Mouse (Mus musculus) limb, embryonic 10.5 days (tissue): Measurements from ENCODE around the gene Chchd3. TPM values are rescaled to one million over a fixed set of nuclear protein-coding genes. Genes with fewer than 3 reads are reported as not detected.

Source experiments
- DNase-seq: peaks from one replicate; pipeline ENCODE4 v3.0.0-alpha.2; 2017; ENCODE audit warnings: low spot score
- H3K27ac ChIP-seq: fragments of 300-500 bp; sonication (generic); 2 replicates; pipeline ENCODE4 v1.5.1; 2016; ENCODE audit warnings: mild to moderate bottlenecking
- H3K27me3 ChIP-seq: fragments of 300-500 bp; sonication (generic); 2 replicates; pipeline ENCODE4 v1.6.1; 2016; ENCODE audit warnings: low read depth, mild to moderate bottlenecking; ENCODE audit not compliant: poor library complexity, severe bottlenecking
- H3K36me3 ChIP-seq: fragments of 300-500 bp; sonication (generic); 2 replicates; pipeline ENCODE4 v1.6.1; 2016; ENCODE audit warnings: mild to moderate bottlenecking, moderate library complexity
- H3K4me1 ChIP-seq: fragments of 300-500 bp; sonication (generic); 2 replicates; pipeline ENCODE4 v1.6.1; 2016
- H3K4me3 ChIP-seq: fragments of 300-500 bp; sonication (generic); 2 replicates; pipeline ENCODE4 v1.5.1; 2016; ENCODE audit warnings: mild to moderate bottlenecking, moderate library complexity
- H3K9me3 ChIP-seq: fragments of 300-500 bp; sonication (generic); replicated peaks from 2 replicates; pipeline ENCODE4 v1.6.1; 2016; ENCODE audit warnings: mild to moderate bottlenecking
- WGBS: fragments of 180-500 bp; shearing (Covaris S2); methylation state at CpG from one replicate; pipeline ENCODE4 v1.1.7; 2016; 5-methylcytosine and 5-hydroxymethylcytosine counted together
- polyA plus RNA-seq: library from polyadenylated mRNA; unstranded; fragments of >200 nt; fragmentation: Nextera tagmentation; extraction: Ambion mirVana; gene quantifications from 2 replicates; pipeline ENCODE4 v1.2.1, GENCODE M21; 2016

Chchd3 gene
- polyA plus RNA-seq, 1 experiment from 2014 or later = 107 TPM

DNA sequence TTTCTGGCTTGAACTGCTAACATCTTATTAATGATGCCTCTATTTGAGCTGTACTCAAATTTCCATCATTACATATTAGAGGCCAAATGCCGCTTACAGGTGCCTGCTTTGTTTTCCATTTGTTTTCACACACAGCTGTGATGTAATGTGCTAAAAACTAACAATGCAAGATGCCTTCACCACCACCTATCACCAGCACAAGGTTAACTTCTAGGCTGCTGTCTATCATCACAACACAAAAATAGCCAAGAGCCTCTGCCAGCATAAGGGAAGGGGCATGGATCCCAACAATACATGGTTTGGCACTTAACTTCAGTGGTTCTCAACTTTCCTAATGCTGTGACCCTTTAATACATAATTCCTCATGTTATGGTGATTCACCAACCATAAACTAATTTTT, 251.3 kb downstream of the Chchd3 start:
- H3K4me1 ChIP-seq = 0 out of 2 replicates have a peak, but pooled peaks cover 9% of the 10 kb centered on the region
- 93% methylated on average over 1 of the region's 1 CpGs for WGBS

DNA sequence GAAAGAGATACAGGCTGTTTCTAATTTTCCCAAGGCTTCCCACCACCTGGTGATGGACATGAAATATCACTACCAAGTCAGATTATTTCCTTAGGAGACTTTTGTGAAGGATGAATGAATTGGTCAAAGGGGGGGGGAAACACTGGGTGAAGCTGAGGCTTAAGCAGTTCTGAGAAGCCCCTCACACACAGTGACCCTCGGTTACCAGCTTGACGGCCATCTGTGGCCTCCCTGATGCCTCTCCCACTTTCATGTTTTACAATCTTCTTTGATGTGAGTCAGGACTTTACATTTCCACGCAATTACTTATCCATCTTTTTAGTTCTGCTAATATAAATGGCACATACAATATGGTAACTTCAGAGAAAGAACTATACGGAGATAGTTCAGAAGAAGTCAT, 252.3 kb downstream of the Chchd3 start:
- peaks cover 8% of the 10 kb centered on the region for H3K36me3 ChIP-seq
- DNase-seq = no peak
- H3K4me1 ChIP-seq = 0 out of 2 replicates have a peak, but pooled peaks cover 9% of the 10 kb centered on the region
- no peak overlapping the region for H3K27ac ChIP-seq
- WGBS = 36% methylated on average over 4 of the region's 4 CpGs
- H3K9me3 ChIP-seq = no peaks in the 10 kb centered on the region
- no peak overlapping the region for H3K4me3 ChIP-seq
- H3K27me3 ChIP-seq = no peaks in the 10 kb centered on the region

More for the DNA sequence above, 251.3 kb downstream of the Chchd3 start:
- H3K9me3 ChIP-seq = no peaks in the 10 kb centered on the region
- no peaks in the 10 kb centered on the region for H3K27me3 ChIP-seq
- H3K4me3 ChIP-seq = no peak overlapping the region
- no peak overlapping the region for H3K27ac ChIP-seq
- no peak for DNase-seq
- H3K36me3 ChIP-seq = peaks cover under 1% of the 10 kb centered on the region; the same call in 1 of the 2 replicates

DNA sequence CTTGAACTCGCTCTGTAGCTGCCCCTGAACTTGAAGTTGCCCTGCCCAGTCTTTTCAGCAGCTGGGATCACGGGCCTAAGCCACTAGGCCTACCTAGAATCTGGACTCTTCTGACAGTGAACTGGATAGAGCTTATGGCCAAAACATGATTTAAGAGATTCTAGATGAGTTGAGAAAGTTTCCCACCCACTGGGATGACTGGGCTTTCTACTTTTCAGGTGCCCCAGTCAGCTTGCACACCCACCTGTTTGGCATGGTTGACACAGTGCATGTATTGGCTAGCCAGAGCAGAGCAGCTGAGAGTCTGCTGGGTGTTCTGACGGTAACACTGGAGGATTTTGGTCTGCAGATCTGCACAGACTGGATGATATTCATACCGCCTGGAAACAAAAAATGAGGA, 256.4 kb downstream of the Chchd3 start:
- WGBS = 94% methylated on average over 4 of the region's 4 CpGs
- Histone ChIP-seq H3K27ac (no peak overlapping the region), H3K4me1 (0 out of 2 replicates have a peak, but pooled peaks cover 9% of the 10 kb centered on the region), H3K9me3 (no peaks in the 10 kb centered on the region), H3K27me3 (no peaks in the 10 kb centered on the region), H3K4me3 (no peak overlapping the region), H3K36me3 (peaks cover 23% of the 10 kb centered on the region)
- DNase-seq = no peak

DNA sequence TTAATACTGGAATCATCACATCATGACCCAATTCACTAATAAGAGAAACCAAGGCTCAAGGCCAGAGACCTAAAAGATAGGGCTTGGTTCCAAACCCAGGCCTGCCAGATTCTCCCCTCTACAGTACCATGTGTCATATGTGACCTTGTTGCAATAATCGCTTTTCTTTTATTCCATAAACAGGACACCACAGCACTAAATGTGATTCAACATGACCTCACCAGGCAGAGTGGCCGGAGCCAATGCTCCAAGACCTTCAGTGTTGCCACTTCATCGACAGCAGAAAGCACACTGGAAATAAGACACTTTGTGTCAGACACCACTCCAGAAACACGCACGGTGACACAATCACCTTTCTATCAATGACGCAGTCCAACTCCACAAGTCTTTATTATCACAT, 258.3 kb downstream of the Chchd3 start:
- WGBS = 97% methylated on average over 6 of the region's 6 CpGs
- peaks cover 23% of the 10 kb centered on the region for H3K36me3 ChIP-seq
- no peak overlapping the region for H3K4me3 ChIP-seq
- H3K4me1 ChIP-seq = peaks cover 5% of the 10 kb centered on the region
- no peak for DNase-seq
- H3K27ac ChIP-seq = no peak overlapping the region
- H3K9me3 ChIP-seq = no peaks in the 10 kb centered on the region
- H3K27me3 ChIP-seq = no peaks in the 10 kb centered on the region

DNA sequence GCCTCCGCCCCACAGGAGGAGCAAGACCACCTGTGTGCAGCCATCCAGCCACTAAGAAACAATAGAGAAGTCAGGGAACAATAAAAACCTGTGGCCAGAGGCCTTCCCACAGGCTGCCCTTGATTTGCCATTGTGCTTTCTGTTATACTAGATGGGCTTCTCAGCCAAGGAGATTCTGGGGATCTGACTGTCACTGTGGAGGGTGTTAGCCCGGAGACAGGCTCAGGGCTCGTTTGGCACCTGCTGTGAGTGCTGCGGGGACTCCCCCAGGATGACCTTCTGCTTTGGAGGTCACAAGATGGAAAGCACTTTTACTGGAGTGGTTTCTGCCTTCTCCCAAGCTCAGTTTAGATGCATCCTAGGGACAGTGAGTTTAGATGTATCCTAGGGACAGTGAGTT, 262.5 kb downstream of the Chchd3 start:
- DNase-seq = no peak
- WGBS = 33% methylated on average over 4 of the region's 4 CpGs
- H3K4me1 ChIP-seq = peaks cover 12% of the 10 kb centered on the region
- peaks cover 15% of the 10 kb centered on the region; the same call in 1 of the 2 replicates for H3K36me3 ChIP-seq
- no peak overlapping the region for H3K4me3 ChIP-seq
- no peak overlapping the region for H3K27ac ChIP-seq
- no peaks in the 10 kb centered on the region for H3K27me3 ChIP-seq
- no peaks in the 10 kb centered on the region for H3K9me3 ChIP-seq

DNA sequence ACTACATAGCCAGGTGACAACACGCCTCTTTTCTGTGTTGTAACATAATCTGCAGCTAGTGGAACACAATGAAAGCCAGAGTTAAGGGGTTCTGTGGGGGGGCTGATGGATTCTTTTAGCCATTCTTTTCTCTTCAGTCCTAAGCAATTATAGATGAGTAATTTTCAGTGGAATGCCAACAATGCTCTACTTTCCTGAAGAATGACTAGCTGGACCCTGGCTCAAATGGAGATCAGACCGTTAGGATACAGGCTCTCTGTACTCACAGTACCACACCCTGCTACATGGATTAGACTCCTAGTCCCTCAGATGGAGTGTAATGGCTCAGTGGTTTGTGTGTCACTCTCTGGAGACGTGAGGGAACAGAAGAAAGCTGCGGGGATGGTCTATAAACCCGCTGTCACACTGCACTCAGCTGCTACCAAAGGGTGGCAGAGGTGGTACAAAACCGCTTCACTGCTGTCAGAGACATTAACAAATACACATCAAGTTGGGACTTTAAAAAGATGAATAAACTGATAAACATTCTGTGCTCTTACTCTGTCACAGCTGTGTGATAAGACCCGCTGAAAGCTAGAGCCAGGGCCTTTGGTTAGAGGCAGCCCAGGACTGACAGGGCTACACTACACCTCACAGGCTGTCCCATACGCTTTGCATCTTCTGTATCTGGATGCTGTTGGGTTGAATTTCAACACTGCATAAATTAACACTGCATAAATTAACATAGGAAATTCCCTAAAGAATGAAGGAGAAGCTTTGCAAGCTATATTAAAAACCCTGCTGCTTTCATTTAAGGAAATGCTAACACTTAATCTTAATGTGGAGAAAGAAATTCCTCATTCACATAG, 264.2 kb downstream of the Chchd3 start:
- 56% methylated on average over 8 of the region's 8 CpGs for WGBS
- no peak overlapping the region for H3K4me3 ChIP-seq

DNA sequence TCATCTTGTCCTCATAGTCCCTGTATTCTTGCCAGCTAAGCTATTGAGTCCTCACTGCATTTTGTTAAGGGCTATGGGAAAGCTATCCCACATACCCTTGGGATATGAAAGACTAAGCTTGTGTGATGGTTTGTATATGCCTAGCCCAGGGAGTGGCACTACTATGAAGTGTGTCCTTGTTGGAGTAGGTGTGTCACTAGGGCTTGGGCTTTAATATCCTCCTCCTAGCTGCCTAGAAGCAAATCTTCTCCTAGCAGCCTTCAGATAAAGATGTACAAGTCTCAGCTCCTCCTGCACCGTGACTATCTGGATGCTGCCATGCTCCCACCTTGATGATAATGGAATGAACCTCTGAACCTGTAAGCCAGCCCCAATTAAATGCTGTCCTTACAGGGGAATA, 266.5 kb downstream of the Chchd3 start:
- WGBS = 88% methylated on average over 1 of the region's 1 CpGs
- no peak overlapping the region for H3K27ac ChIP-seq
- DNase-seq = no peak

More for the DNA sequence above, 264.2 kb downstream of the Chchd3 start:
- H3K36me3 ChIP-seq = peaks cover 17% of the 10 kb centered on the region
- H3K27ac ChIP-seq = no peak overlapping the region
- H3K9me3 ChIP-seq = no peaks in the 10 kb centered on the region
- H3K4me1 ChIP-seq = peaks cover 12% of the 10 kb centered on the region
- no peaks in the 10 kb centered on the region for H3K27me3 ChIP-seq
- DNase-seq = no peak

DNA sequence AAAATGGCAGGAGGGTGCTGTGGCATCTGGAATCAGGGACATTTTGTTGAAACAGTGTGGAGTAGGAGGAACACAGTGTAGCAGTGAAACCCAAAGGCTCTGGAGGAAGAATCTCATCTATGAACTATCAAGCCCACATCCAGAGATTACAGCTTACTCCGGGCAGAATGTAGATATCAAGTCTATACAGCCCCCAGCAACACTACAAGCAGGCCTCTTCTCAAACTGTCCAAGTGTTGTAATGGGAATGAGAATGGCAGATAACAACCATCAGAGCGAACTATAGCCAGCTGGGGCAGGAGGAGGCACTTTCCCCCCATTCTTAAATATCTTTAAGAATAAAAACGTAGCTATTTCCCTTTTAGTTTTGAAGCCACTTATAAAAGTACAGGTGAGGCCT, 266.9 kb downstream of the Chchd3 start:
- H3K27ac ChIP-seq = no peak overlapping the region
- H3K4me1 ChIP-seq = peaks cover 15% of the 10 kb centered on the region
- DNase-seq = no peak
- no peak overlapping the region for H3K4me3 ChIP-seq
- H3K27me3 ChIP-seq = no peaks in the 10 kb centered on the region
- peaks cover 18% of the 10 kb centered on the region for H3K36me3 ChIP-seq
- no peaks in the 10 kb centered on the region for H3K9me3 ChIP-seq
- 92% methylated on average over 3 of the region's 3 CpGs for WGBS

More for the DNA sequence above, 266.5 kb downstream of the Chchd3 start:
- peaks cover 12% of the 10 kb centered on the region for H3K4me1 ChIP-seq
- no peak overlapping the region for H3K4me3 ChIP-seq
- H3K27me3 ChIP-seq = no peaks in the 10 kb centered on the region
- H3K9me3 ChIP-seq = no peaks in the 10 kb centered on the region
- H3K36me3 ChIP-seq = peaks cover 18% of the 10 kb centered on the region

DNA sequence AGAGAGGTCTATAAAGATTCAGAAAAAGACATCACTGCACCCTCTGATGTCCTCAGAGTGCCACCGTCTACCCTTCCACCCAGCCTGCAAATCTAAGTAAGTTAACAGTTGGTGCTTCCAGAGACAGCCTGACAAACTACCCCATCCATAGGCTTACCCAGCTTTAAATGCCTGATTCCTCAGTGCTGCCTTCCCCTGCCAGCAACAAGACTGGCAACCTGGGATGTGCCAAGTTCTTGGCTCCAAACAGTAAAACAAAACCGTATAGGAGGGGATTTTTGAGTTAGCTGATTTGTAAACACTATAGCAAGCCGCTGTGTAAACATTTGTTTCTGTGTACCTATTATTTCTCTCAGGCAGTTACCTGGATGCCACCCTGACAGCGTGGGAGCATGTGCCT, 269.6 kb downstream of the Chchd3 start:
- no peak overlapping the region for H3K27ac ChIP-seq
- 90% methylated on average over 4 of the region's 4 CpGs for WGBS
- no peaks in the 10 kb centered on the region for H3K27me3 ChIP-seq
- H3K9me3 ChIP-seq = no peaks in the 10 kb centered on the region
- H3K4me3 ChIP-seq = no peak overlapping the region
- no peak for DNase-seq
- H3K4me1 ChIP-seq = peaks cover 25% of the 10 kb centered on the region
- peaks cover 18% of the 10 kb centered on the region for H3K36me3 ChIP-seq

DNA sequence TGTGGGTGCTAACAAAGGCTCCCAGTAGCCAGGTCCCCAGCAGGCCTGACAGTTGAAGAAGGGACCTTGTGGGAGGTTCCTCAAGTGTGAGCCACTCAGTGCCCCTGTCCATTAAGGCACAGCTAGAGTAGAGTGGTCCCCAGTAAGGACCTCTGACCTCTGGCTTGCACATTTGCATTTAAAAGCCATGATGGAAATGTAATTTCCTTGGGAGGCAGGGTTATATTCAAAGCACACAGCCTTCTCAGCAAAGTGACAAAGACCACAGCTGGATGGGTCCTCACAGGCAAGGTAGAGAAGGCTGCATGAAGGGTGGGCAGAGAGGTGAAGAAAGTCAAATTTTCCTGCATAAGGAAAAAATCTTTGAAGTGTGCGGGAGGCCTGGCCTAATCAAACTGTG, 272.7 kb downstream of the Chchd3 start:
- Histone ChIP-seq H3K9me3 (no peaks in the 10 kb centered on the region), H3K4me3 (no peak overlapping the region), H3K27ac (peak overlapping the region; percentile 62), H3K36me3 (peaks cover 14% of the 10 kb centered on the region), H3K4me1 (peaks cover 25% of the 10 kb centered on the region), H3K27me3 (no peaks in the 10 kb centered on the region)
- DNase-seq = no peak
- WGBS = 29% methylated on average over 1 of the region's 1 CpGs

DNA sequence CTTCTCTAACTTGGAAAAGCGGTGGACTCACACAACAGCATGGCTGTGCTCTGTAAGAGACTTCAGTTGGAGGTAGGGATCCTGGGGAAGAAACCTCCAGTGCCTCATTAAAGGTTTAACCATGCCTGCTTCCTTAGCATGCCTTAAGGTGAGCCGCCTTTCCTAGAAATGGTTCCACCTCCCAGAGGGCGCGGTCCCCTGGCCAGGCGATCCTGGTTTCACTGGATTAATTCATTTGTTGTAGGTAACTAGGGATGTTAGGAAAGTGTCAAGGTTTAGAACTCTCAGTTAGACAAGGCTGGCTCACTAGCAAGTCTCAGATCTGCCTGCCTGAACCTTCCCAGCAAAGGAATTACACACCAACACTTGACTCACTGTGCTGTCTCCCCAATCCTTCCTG, 273.9 kb downstream of the Chchd3 start:
- no peaks in the 10 kb centered on the region for H3K27me3 ChIP-seq
- H3K36me3 ChIP-seq = peaks cover 5% of the 10 kb centered on the region
- DNase-seq = no peak
- peak overlapping the region; percentile 62; the same call in 1 of the 2 replicates for H3K27ac ChIP-seq
- H3K4me1 ChIP-seq = peaks cover 29% of the 10 kb centered on the region
- WGBS = 91% methylated on average over 5 of the region's 5 CpGs
- no peaks in the 10 kb centered on the region for H3K9me3 ChIP-seq
- no peak overlapping the region for H3K4me3 ChIP-seq

DNA sequence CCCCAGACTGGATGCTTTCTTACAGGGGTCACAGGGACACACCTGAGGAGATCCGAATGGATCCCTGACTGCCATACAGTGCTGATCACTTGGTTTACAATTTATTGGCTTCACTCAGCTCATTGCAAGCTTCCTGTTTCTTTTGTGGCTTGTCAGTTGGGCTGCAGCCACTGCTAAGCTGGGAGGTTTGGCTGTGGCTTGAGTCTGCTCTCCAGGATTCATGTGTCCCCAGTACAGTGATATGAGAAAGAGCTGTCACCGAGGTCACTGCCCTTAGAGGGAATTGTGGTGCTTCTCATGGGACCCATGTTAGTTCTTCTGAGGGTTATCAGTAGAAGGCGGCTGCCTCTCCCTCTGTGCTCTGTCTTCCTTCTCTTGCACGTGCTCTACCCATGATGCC, 277.0 kb downstream of the Chchd3 start:
- peaks cover 42% of the 10 kb centered on the region for H3K4me1 ChIP-seq

DNA sequence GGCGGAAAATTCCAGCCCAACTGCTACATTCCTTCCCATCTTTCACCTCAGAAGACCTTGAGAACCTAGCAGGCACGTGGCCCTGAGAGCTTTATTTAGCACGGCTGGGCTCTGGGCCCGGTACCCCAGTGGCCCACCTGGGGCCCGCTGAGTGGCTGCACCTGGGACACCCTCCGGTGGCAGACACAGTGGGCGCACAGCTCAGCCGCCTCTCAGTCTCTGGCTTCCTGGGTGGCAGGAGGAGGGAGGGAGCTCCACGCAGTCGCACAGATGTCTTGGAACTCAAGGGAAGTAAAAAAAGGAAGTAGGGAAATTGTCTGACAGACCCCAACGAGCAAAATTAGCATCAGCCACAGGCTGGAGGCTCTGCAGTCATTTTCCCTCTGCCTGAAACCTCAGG, 279.5 kb downstream of the Chchd3 start:
- Histone ChIP-seq H3K4me3 (peak overlapping the region; percentile 18), H3K27ac (peak overlapping the region; percentile 72), H3K4me1 (peaks cover 27% of the 10 kb centered on the region), H3K27me3 (peaks cover 4% of the 10 kb centered on the region; the same call in 1 of the 2 replicates), H3K9me3 (no peaks in the 10 kb centered on the region), H3K36me3 (no peaks in the 10 kb centered on the region)
- 30% methylated on average over 11 of the region's 11 CpGs for WGBS
- no peak for DNase-seq

More for the DNA sequence above, 277.0 kb downstream of the Chchd3 start:
- no peaks in the 10 kb centered on the region for H3K27me3 ChIP-seq
- H3K36me3 ChIP-seq = no peaks in the 10 kb centered on the region
- H3K27ac ChIP-seq = no peak overlapping the region
- no peak overlapping the region for H3K4me3 ChIP-seq
- WGBS = 88% methylated on average over 4 of the region's 4 CpGs
- no peaks in the 10 kb centered on the region for H3K9me3 ChIP-seq
- DNase-seq = no peak
